Mouse (Mus musculus): ENCODE measurements around the gene Zfp280b.
"Not testable (repeated sequence)": the region's sequence is repeated elsewhere in the genome, so short reads cannot be mapped to it uniquely, and the experiment has no call there.

Zfp280b gene

DNA sequence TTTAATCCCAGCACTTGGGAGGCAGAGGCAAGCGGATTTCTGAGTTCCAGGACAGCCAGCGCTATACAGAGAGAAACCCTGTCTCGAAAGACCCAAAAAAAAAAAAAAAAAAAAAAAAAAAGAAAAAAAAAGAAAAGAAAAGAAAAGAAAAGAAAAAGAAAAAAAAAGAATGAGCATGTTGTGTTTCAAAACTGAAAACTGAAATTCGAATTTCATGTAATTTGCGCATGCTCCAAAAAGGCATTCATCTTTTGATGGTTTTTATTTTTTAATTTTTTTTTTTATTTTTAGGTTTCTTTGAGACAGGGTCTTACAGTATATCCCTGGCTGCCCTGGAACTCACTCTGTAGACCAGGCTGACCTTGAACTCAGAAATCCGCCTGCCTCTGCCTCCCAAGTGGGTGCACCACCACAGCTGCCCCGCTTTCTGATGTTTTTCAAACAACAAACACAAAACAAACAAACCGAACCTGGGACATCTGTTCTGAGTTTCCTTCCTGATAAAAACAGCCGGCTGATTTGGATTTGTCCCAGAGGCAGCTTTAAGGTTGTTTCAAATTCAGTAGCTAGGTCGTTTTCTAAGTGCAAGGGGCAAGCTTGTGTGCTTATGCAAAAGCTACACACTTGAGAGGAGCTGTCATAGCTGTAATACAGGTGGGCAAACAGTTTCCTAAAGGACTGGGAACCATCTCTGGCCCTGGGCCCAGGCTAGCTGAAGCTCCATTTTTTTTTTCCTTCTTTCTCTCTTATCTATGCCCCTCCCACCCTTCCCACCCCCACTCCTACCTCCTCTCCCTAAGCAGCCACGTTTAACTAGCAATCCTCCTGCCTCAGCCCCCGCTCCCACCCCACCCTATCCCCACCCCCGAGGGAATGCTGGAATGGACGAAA lies 694 bp upstream of the Zfp280b start:
- DNase-seq: peak; percentile 16

- DNase-seq: no peak
Observed at GRCm38 (mm10) chr10:76033119-76033455, 637 bp downstream of the Zfp280b start.

GRCm38 (mm10) chr10:76034001-76034600 lies 1.7 kb downstream of the Zfp280b start:
- no peak for DNase-seq

- DNase-seq: no peak
Observed at GRCm38 (mm10) chr10:76035277-76035676, 2.8 kb downstream of the Zfp280b start.

GRCm38 (mm10) chr10:76036962-76037361 lies 4.5 kb downstream of the Zfp280b start:
- no peak for DNase-seq

GRCm38 (mm10) chr10:76045343-76045742 lies 12.9 kb downstream of the Zfp280b start:
- no peak for DNase-seq

GRCm38 (mm10) chr10:76046754-76047153 lies 14.3 kb downstream of the Zfp280b start:
- DNase-seq: no peak

DNA sequence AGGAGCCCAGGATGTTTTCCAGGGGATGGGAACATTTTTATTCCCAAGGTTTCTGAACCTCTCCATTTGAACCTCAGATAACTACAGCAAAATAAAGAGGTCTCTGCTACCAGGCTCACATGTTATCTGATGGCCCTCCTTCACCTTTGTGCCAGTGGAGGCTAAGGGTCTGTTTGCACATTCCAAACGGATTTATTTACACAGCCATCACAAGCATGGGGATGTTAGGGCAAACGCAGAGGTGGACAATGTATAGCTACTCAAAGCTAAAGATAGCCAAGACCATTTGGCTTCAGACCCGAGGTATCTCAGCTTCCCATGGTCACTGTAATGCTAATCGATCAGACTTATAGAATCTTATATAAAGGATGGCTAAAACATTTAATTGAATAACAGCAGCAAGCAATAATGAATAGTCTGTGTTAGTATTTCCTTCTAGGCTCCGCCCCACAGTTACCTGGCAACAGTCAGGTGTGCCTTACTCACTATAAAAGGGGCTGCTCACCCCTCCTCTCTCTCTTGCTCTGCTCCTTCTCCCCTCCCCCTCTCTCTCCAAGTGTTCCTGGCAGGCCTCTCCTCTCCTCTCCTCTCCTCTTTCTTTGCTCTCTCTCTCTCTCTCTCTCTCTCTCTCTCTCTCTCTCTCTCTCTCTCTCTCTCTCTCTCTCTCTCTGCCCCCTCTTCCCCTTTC lies 14.9 kb downstream of the Zfp280b start:
- DNase-seq: no peak

DNA sequence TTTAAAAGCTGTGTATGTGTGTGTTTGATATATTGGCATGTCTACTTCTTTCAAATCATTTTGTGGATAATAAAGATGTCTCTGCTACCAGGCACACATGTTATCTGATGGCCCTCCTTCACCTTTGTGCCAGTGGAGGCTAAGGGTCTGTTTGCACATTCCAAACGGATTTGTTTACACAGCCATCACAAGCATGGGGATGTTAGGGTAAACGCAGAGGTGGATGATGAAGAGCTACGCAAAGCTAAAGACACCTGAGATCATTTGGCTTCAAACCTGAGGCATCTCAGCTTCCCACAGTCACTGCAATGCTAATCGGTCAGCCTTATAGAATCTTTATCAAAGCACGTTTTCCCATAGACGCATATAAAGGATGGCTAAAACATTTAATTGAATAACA lies 16.5 kb downstream of the Zfp280b start:
- DNase-seq: no peak

DNA sequence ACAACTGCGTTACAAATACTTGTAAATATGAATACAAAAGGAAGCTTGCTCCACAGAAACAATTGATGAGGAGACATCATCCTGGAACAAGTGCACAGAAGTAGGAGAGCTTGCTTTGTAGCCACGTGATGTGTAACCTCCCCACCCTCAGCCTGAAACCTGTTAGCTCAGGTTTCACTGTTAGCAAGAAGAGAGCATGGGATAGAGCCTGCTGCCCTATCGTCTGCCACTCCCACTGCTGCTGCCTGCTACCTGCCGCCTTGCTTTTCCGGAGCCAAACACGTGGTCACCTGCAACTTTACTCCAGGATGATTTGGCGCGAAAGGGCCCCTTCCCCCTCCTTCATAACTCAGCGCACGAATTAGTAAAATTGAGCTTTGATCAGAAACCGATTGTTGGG lies 19.4 kb downstream of the Zfp280b start:
- no peak for DNase-seq

GRCm38 (mm10) chr10:76062439-76062838 lies 30.0 kb downstream of the Zfp280b start:
- no peak for DNase-seq

DNA sequence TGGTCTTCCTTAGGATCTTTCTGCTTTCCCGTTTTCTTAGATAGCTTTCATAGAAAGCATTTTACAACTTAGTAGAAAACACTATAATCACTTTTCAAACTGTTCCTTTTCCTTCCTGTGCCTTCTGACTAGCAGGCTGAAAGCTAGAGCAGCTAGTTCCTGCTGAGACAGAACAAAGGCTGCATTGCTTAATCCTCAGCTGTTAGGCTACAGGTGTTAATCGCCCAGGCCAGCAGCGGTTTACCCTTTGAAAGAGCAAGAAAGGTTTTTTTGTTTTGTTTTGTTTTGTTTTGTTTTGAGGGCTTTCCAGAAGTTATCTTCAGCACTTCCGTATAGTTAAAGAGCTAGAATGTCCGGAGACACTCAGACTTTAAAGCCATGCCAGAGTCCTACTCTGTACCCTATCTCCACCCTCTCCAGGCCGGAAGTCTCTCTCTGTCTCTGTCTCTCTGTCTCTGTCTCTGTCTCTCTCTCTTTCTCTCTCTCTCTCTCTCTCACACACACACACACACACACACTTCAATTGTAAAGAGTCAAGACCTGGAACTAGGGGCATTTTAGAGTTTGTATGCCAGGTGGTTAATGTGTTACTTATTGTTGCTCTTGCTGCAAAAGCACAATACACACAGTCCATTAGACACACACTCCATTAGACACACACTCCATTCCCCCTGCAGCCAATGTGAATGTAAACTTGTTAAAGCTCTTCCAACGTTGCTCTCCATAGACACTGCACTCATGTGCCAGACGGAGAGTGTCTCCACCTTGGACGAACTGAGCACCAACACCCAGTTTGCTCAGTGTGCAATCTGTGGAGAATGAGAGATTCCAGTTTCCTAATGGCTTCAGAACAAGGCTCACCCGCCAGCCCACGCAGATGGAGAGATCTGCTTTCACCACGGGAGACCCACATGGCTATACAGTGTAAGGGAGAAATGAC lies 35.5 kb downstream of the Zfp280b start:
- no peak for DNase-seq

DNA sequence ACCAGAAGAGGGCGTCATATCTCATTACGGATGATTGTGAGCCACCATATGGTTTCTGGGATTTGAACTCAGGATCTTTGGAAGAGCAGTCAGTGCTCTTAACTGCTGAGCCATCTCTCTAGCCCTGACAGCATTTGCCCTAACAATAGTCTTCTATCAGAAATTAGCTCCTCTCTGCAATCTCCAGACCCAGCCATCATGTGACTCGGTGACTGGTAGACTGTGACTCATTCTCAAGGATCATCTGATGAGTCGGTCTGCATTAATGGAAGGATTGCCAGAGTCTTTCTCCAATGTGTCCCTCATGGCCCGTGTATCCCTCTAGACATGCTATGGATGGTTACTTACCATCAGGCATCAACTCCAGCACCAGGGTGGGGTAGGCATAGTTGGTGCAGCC lies 39.6 kb downstream of the Zfp280b start:
- DNase-seq: not testable (repeated sequence)

GRCm38 (mm10) chr10:76077008-76077407 lies 44.6 kb downstream of the Zfp280b start:
- DNase-seq: not testable (repeated sequence)

Data from lung, postnatal 14 days (tissue).